Mouse (Mus musculus): ENCODE data around the gene Ctns. TPM values are rescaled to one million over a fixed set of nuclear protein-coding genes. Genes with fewer than 3 reads are reported as not detected.

The Ctns gene
- polyA plus RNA-seq, 1 experiment from 2014 or later: 17.6 TPM

DNA sequence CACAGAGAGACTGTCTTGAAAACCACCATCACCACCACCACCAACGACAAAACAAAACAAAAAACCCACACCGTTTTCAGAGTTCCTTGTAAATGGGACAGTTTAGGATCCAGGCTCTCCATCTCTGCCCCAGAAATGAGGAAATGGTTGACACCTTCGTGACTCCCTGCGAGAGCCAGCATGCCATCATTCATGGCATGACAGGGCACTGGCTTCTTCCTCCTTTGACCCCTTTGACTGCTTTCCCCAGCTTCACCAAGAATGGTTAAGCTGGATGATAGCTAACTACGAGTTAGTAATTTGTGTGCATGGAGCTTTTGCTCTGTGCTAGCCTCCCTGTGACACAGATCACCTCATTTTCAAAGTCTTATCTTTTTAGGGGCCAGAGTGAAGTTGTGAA is 36.6 kb downstream of the Ctns start:
- no peak for DNase-seq (ENCODE audit: low spot score)
- Histone ChIP-seq H3K4me3 (ENCODE audit: low read depth, low read length) (no peak overlapping the region), H3K27me3 (replicated peaks; ENCODE audit: control insufficient read depth, insufficient read depth, low read length) (peaks cover 20% of the 10 kb centered on the region; the same call in 1 of the 2 replicates), H3K4me2 (ENCODE audit: low read length) (no peak overlapping the region), H3K4me1 (ENCODE audit: control insufficient read depth, insufficient read depth, low read length) (no peaks in the 10 kb centered on the region), H3K27ac (ENCODE audit: low read depth, low read length) (no peak overlapping the region), H3K36me3 (ENCODE audit: control insufficient read depth, insufficient read depth, low read length) (no peaks in the 10 kb centered on the region), H3K9me3 (replicated peaks; ENCODE audit: control insufficient read depth, low read length) (no peaks in the 10 kb centered on the region), H3K9ac (ENCODE audit: low read length) (no peak overlapping the region)
- 85% methylated on average over 5 of the region's 5 CpGs for WGBS
- ATAC-seq: no peak

- Histone ChIP-seq H3K9ac (ENCODE audit: low read length) (no peak overlapping the region), H3K9me3 (replicated peaks; ENCODE audit: control insufficient read depth, low read length) (no peaks in the 10 kb centered on the region), H3K36me3 (ENCODE audit: control insufficient read depth, insufficient read depth, low read length) (no peaks in the 10 kb centered on the region), H3K27me3 (replicated peaks; ENCODE audit: control insufficient read depth, insufficient read depth, low read length) (peaks cover 20% of the 10 kb centered on the region; the same call in 1 of the 2 replicates), H3K4me2 (ENCODE audit: low read length) (no peak overlapping the region), H3K4me1 (ENCODE audit: control insufficient read depth, insufficient read depth, low read length) (no peaks in the 10 kb centered on the region), H3K4me3 (ENCODE audit: low read depth, low read length) (no peak overlapping the region), H3K27ac (ENCODE audit: low read depth, low read length) (no peak overlapping the region)
- WGBS: 91% methylated on average over 4 of the region's 4 CpGs
- DNase-seq (ENCODE audit: low spot score): no peak
- ATAC-seq: no peak
Observed at GRCm38 (mm10) chr11:73161616-73162015, 37.2 kb downstream of the Ctns start.

- DNase-seq (ENCODE audit: low spot score): no peak
- no peak overlapping the region for H3K27ac ChIP-seq (ENCODE audit: low read depth, low read length)
- H3K9me3 ChIP-seq (replicated peaks; ENCODE audit: control insufficient read depth, low read length): no peaks in the 10 kb centered on the region
- ATAC-seq: no peak
- H3K27me3 ChIP-seq (replicated peaks; ENCODE audit: control insufficient read depth, insufficient read depth, low read length): peaks cover 20% of the 10 kb centered on the region; the same call in 1 of the 2 replicates
- no peaks in the 10 kb centered on the region for H3K4me1 ChIP-seq (ENCODE audit: control insufficient read depth, insufficient read depth, low read length)
- H3K4me2 ChIP-seq (ENCODE audit: low read length): peak overlapping the region; percentile 61; the same call in 1 of the 2 replicates
- 23% methylated on average over 6 of the region's 6 CpGs for WGBS
- H3K36me3 ChIP-seq (ENCODE audit: control insufficient read depth, insufficient read depth, low read length): no peaks in the 10 kb centered on the region
- H3K4me3 ChIP-seq (ENCODE audit: low read depth, low read length): peak overlapping the region; percentile 33; the same call in 1 of the 2 replicates
- H3K9ac ChIP-seq (ENCODE audit: low read length): no peak overlapping the region
Observed at GRCm38 (mm10) chr11:73160811-73161200, 38.0 kb downstream of the Ctns start.

DNA sequence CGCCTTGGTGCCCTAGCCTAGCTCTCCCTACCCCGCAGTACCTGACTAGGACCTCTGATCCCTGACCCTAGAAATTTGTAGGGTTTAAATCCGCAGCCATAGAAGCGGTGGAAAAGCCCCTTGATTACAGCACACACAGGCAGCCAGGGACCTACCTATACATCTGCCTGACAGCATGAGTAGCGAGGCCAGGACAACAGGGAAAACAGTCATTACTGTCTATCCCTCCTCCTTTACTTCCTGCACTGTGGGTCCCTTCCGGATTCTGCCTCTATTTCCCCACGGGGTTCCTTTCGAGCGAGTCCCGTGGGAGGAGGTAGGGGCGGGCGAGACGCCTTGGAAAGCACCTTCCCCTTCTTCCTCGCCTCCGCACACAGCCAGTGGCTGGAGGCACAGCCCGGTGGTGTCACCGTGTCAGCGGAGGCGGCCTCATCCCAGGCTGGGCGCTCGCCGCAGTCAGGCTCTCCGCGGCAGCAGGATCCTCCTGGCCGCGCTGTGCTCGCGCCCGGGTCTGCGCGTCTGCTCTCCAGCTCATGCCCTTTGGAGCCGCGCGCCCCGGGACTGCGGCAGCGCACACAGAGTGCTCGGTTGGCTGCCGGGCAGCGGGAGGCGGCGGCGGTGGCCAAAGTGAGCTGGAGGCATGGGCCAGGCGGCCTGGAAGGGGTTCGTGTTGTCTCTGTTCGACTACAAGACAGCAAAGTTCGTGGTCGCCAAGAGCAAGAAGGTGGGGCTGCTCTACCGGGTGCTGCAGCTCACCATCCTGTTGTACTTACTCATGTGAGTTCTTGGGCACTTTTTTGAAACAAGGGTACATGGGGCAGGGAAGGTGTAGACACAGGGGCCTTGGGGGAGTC is 38.7 kb downstream of the Ctns start, which contains the start of gene P2rx5:
TSS of gene P2rx5 (plus strand) at position 465 of the 854 bp plus-strand sequence.
- DNase-seq (ENCODE audit: low spot score) (peak; percentile 20), ATAC-seq (peak; percentile 29; the same call in 1 of the 2 replicates)
- H3K4me1 ChIP-seq (ENCODE audit: control insufficient read depth, insufficient read depth, low read length): no peaks in the 10 kb centered on the region
- H3K27ac ChIP-seq (ENCODE audit: low read depth, low read length): no peak within 1 kb of the TSS
- peak within 1 kb of the TSS; percentile 33 for H3K4me3 ChIP-seq (ENCODE audit: low read depth, low read length)
- WGBS: 3% methylated on average over 49 of the region's 49 CpGs
- no peaks in the 10 kb centered on the region for H3K9me3 ChIP-seq (replicated peaks; ENCODE audit: control insufficient read depth, low read length)
- H3K27me3 ChIP-seq (replicated peaks; ENCODE audit: control insufficient read depth, insufficient read depth, low read length): peaks cover 20% of the 10 kb centered on the region; the same call in 1 of the 2 replicates
- H3K4me2 ChIP-seq (ENCODE audit: low read length): peak within 1 kb of the TSS; percentile 61
- peak within 1 kb of the TSS; percentile 54 for H3K9ac ChIP-seq (ENCODE audit: low read length)
- H3K36me3 ChIP-seq (ENCODE audit: control insufficient read depth, insufficient read depth, low read length): no peaks in the 10 kb centered on the region

- no peak overlapping the region for H3K27ac ChIP-seq (ENCODE audit: low read depth, low read length)
- ATAC-seq (no peak), DNase-seq (ENCODE audit: low spot score) (peak; percentile 54)
- H3K27me3 ChIP-seq (replicated peaks; ENCODE audit: control insufficient read depth, insufficient read depth, low read length): peaks cover 8% of the 10 kb centered on the region; the same call in 1 of the 2 replicates
- no peak overlapping the region for H3K4me3 ChIP-seq (ENCODE audit: low read depth, low read length)
- no peak overlapping the region for H3K9ac ChIP-seq (ENCODE audit: low read length)
- no peaks in the 10 kb centered on the region for H3K4me1 ChIP-seq (ENCODE audit: control insufficient read depth, insufficient read depth, low read length)
- no peaks in the 10 kb centered on the region for H3K9me3 ChIP-seq (replicated peaks; ENCODE audit: control insufficient read depth, low read length)
- H3K4me2 ChIP-seq (ENCODE audit: low read length): no peak overlapping the region
- H3K36me3 ChIP-seq (ENCODE audit: control insufficient read depth, insufficient read depth, low read length): no peaks in the 10 kb centered on the region
- 66% methylated on average over 6 of the region's 6 CpGs for WGBS
Observed at GRCm38 (mm10) chr11:73155071-73155470, 43.8 kb downstream of the Ctns start.

- H3K9ac ChIP-seq (ENCODE audit: low read length): no peak overlapping the region
- ATAC-seq (no peak), DNase-seq (ENCODE audit: low spot score) (no peak)
- H3K36me3 ChIP-seq (ENCODE audit: control insufficient read depth, insufficient read depth, low read length): no peaks in the 10 kb centered on the region
- H3K27me3 ChIP-seq (replicated peaks; ENCODE audit: control insufficient read depth, insufficient read depth, low read length): no peaks in the 10 kb centered on the region
- no peak overlapping the region for H3K27ac ChIP-seq (ENCODE audit: low read depth, low read length)
- H3K4me3 ChIP-seq (ENCODE audit: low read depth, low read length): no peak overlapping the region
- no peak overlapping the region for H3K4me2 ChIP-seq (ENCODE audit: low read length)
- H3K4me1 ChIP-seq (ENCODE audit: control insufficient read depth, insufficient read depth, low read length): no peaks in the 10 kb centered on the region
- H3K9me3 ChIP-seq (replicated peaks; ENCODE audit: control insufficient read depth, low read length): no peaks in the 10 kb centered on the region
- WGBS: 68% methylated on average over 9 of the region's 9 CpGs
Observed at GRCm38 (mm10) chr11:73148209-73148608, 50.6 kb downstream of the Ctns start.

- WGBS: 60% methylated on average over 7 of the region's 7 CpGs
- Histone ChIP-seq H3K36me3 (ENCODE audit: control insufficient read depth, insufficient read depth, low read length) (no peaks in the 10 kb centered on the region), H3K4me2 (ENCODE audit: low read length) (no peak overlapping the region), H3K4me1 (ENCODE audit: control insufficient read depth, insufficient read depth, low read length) (no peaks in the 10 kb centered on the region), H3K27ac (ENCODE audit: low read depth, low read length) (no peak overlapping the region), H3K9ac (ENCODE audit: low read length) (no peak overlapping the region), H3K4me3 (ENCODE audit: low read depth, low read length) (no peak overlapping the region), H3K9me3 (replicated peaks; ENCODE audit: control insufficient read depth, low read length) (no peaks in the 10 kb centered on the region), H3K27me3 (replicated peaks; ENCODE audit: control insufficient read depth, insufficient read depth, low read length) (no peaks in the 10 kb centered on the region)
- ATAC-seq (no peak), DNase-seq (ENCODE audit: low spot score) (no peak)
Observed at GRCm38 (mm10) chr11:73146975-73147365, 51.9 kb downstream of the Ctns start.

- Histone ChIP-seq H3K36me3 (ENCODE audit: control insufficient read depth, insufficient read depth, low read length) (no peaks in the 10 kb centered on the region), H3K4me3 (ENCODE audit: low read depth, low read length) (no peak overlapping the region), H3K4me2 (ENCODE audit: low read length) (no peak overlapping the region), H3K27me3 (replicated peaks; ENCODE audit: control insufficient read depth, insufficient read depth, low read length) (no peaks in the 10 kb centered on the region), H3K9ac (ENCODE audit: low read length) (no peak overlapping the region), H3K27ac (ENCODE audit: low read depth, low read length) (no peak overlapping the region), H3K4me1 (ENCODE audit: control insufficient read depth, insufficient read depth, low read length) (no peaks in the 10 kb centered on the region), H3K9me3 (replicated peaks; ENCODE audit: control insufficient read depth, low read length) (no peaks in the 10 kb centered on the region)
- WGBS: 63% methylated on average over 11 of the region's 11 CpGs
- no peak for DNase-seq (ENCODE audit: low spot score)
- ATAC-seq: no peak
Observed at GRCm38 (mm10) chr11:73146026-73146974, 52.5 kb downstream of the Ctns start.

Measured in forebrain, embryonic 14.5 days (tissue).